Mouse (Mus musculus) urinary bladder, adult 2 months (tissue): ENCODE measurements around the gene Fam228a. TPM values are rescaled to one million over a fixed set of nuclear protein-coding genes. Genes with fewer than 3 reads are reported as not detected.
"Not testable (repeated sequence)": the region's sequence is repeated elsewhere in the genome, so short reads cannot be mapped to it uniquely, and the experiment has no call there.

ENCODE experiments used
- DNase-seq: peaks from one replicate; pipeline ENCODE4 v3.0.0; 2022; ENCODE audit warnings: low spot score
- polyA plus RNA-seq: library from polyadenylated mRNA; depleted of rRNA; stranded (reverse); fragments of >200 nt; gene quantifications from 2 replicates; pipeline ENCODE4 v1.2.3, GENCODE M21; 2012

The Fam228a gene
- polyA plus RNA-seq, 1 experiment, result 0.59 TPM

DNA sequence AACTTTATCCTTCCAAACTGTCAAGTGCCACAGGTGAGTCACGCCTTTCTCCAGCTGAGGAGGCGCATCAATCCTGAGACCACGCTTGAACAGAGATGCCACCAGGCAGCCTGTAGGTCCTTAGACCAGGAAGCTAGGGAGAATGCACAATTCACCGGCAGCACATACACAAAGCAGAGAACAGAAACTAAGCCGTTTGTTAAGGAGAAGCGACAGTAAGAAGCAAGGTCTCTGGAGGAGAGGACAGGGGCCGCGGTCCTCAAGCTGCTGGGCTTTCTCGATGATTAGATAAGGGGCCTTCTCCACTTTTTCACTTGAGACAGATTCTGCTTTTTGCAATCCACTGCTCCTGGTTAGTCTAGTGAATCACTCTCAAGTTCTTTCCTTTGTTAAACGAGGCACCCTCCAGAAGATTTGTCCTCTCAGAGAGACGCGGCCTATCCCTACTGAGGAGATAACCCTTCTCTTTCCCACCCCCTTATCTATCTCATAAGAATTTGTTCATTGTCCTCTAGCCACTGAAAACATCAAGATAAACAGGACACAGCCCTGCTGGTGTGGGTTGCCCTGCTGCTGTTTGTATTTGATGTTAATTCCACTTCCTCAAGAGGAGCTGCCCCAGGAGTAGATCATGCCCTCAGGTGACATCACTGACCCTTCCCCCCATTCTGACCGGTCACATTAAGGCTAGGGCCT, 19.0 kb downstream of the Fam228a start:
- DNase-seq, result no peak

DNA sequence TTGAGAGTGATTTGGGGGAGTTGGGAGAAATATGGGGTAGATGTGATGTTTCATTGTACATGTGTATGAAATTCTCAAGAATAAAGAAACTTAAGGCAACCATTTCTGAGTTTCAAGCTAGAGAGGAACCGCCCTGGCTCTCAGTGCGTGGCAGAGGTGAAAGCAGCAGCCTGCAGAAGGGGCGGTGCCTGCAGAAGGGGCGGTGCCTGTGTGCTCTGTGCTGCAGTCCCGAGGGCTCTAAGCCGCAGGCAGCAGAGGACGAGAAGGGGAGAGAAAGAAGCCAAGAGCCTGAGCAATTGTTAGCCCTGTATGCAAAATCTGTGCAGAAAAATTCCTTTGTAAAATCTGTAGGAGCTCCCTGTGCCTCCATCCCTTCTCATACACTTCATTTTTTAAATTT, 20.8 kb downstream of the Fam228a start:
- DNase-seq, result no peak

- DNase-seq, result no peak
Measured at GRCm38 (mm10) chr12:4715606-4716005, 22.6 kb downstream of the Fam228a start.

- DNase-seq, result no peak
Measured at GRCm38 (mm10) chr12:4713361-4713760, 24.9 kb downstream of the Fam228a start.

DNA sequence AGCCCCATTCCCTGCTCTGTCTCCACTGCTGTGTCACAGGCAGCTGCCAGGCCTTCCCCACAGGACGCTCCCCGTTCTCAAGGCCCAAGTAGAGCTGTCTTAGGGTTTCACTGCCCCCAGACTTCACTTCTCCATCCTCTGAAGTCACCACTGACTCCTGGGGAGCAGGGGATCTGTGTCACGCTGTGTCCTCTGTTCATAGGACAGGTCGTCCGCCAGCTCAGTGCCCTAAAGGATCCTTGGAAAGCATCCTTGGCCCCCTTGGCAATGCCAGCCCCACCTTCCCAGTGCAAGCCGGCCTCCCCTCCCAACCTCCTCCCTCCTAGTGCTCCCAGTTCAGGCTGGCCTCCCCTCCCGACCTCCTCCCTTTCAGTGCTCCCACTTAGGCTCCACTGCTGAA, 28.3 kb downstream of the Fam228a start:
- DNase-seq, result no peak

- no peak for DNase-seq
Measured at GRCm38 (mm10) chr12:4708881-4709604, 29.2 kb downstream of the Fam228a start.

DNA sequence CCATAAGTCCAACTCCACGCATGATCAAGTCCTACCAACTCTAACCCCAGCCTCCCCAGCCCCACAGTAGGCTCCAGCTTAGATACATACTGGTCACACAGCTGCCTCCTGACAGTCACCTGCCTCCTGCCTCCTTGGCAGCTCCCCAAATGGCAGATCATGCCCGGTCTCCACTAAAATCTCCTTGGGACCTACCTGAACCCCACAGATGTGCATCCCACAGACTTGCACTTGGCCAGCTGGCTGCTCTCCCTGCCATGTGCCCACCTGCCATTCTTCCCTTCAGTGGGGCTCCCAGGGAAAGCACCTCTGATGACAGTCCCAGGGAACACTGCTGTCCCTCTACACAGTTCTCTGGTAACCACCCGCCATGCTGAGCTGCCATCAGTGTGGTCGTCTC, 29.9 kb downstream of the Fam228a start:
- DNase-seq, result no peak

DNA sequence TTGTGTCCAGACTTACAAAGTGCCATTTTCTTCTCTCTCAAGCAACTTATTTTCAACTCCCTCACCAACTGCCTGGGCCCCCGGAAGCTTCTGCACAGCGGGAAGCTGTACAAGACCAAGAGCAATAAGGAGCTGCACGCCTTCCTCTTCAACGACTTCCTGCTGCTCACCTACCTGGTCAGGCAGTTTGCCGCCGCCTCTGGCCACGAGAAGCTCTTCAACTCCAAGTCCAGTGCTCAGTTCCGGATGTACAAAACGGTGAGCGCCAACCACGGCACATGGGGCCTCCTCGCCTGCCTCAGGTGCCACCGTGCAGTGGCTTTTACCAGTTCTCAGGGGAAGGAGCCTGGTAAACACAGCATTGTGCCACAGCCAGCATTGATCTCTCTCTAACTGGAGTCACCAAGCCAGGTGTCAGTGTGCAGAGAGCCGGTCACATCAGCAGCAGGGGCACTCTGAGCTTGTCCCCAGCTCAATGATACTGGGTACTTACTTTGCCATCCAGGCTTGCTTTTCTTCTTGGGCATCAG, 30.7 kb downstream of the Fam228a start:
- DNase-seq, result no peak

- DNase-seq, result no peak
Measured at GRCm38 (mm10) chr12:4706901-4707300, 31.3 kb downstream of the Fam228a start.

DNA sequence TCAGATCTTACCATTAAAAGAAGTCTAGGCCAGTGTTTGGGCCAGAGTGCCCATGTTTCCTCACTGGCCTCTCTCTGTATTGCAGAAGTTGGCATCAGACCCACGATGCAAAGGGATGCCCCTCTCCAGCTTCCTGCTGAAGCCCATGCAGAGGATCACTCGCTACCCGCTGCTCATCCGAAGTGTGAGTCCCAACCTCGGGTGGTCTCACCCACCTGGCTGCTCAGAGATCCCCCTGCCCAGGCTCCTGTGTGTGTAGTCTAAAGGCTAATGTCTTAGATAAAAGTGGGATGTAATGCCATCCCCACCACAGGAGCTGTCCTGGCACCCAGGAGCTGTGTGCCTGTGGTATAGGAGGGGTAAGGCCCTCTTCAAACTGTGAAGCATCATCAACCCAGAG, 32.1 kb downstream of the Fam228a start:
- no peak for DNase-seq

DNA sequence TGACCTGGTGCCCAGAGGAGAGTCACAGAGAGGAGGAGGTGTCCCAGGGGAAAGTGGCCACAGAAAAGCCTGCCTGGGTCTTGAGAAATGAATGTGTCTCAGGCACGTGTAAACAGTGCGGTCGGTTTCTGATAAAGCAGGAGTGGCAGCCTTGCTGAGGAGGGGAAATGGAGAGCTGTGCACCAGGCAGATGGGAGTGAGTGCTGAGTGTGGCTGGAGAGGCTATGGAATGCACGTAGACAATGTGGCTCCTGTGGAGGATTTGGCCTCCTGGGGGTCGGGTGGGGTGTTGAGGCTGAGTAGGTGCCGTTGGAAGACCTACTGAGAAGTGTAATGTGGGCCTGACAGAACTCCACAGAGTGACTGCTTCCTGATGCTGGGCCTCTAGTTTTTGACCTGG, 32.6 kb downstream of the Fam228a start:
- DNase-seq, result not testable (repeated sequence)

- DNase-seq, result no peak
Measured at GRCm38 (mm10) chr12:4694534-4694933, 43.7 kb downstream of the Fam228a start.

- no peak for DNase-seq
Measured at GRCm38 (mm10) chr12:4691193-4691592, 47.0 kb downstream of the Fam228a start.

- DNase-seq, result no peak
Measured at GRCm38 (mm10) chr12:4689341-4689740, 48.9 kb downstream of the Fam228a start.

DNA sequence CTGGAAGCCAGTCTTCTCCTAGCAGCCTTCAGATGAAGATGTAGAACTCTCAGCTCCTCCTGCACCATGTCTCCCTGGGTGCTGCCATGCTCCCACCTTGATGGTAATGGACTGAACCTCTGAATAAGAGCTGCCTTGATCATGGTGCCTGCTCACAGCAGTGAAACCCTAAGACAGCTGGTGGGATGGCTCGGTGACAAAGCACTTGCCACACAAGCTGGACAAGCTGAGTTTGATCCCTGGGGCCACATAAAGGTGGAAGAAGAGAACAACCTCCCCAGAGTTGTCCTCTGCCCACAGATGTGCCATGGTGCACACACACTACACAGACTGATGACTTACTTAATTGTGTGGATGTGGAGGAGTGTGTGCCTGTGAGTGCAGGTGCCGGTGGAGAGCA, 49.8 kb downstream of the Fam228a start:
- no peak for DNase-seq

- no peak for DNase-seq
Measured at GRCm38 (mm10) chr12:4685441-4685840, 52.8 kb downstream of the Fam228a start.

GRCm38 (mm10) chr12:4679971-4680370, 58.3 kb downstream of the Fam228a start:
- DNase-seq, result no peak

DNA sequence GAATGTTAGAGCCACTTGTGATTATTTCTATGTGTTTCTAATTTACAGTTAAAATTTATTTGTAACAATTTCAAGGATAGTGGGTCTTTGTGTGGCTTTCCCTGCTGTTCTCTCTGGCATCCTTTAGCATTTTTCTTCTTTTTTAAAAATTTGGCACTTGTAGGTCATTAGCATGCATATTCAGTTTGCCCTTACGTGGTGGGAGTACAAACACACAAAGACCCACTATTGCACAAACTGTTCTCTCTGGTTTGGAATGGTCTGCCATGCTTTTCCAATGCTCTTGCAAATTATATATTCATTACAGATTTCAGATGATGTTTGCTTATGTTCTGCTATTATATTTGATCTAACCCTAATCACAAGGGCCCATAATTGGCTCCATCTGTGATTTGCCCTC, 61.9 kb downstream of the Fam228a start:
- DNase-seq, result no peak

GRCm38 (mm10) chr12:4665675-4666037, 72.6 kb downstream of the Fam228a start:
- no peak for DNase-seq

GRCm38 (mm10) chr12:4664929-4665674, 73.1 kb downstream of the Fam228a start:
- DNase-seq, result no peak
